Mouse (Mus musculus): ENCODE measurements around the gene Cyp2d22. TPM values are rescaled to one million over a fixed set of nuclear protein-coding genes. Genes with fewer than 3 reads are reported as not detected.
A peak's percentile ranks its signal among the peaks of the same experiment; 100 is the strongest.
"Not testable (repeated sequence)": the region's sequence is repeated elsewhere in the genome, so short reads cannot be mapped to it uniquely, and the experiment has no call there.

Cyp2d22 gene
- polyA plus RNA-seq, 1 experiment, result 0.13 TPM

GRCm38 (mm10) chr15:82402741-82403140, 22.7 kb upstream of the Cyp2d22 start:
- H3K36me3 ChIP-seq (replicated peaks; ENCODE audit: low read length), result no peaks in the 10 kb centered on the region
- no peaks in the 10 kb centered on the region for H3K4me1 ChIP-seq
- no peak overlapping the region for H3K4me3 ChIP-seq (replicated peaks)
- H3K9me3 ChIP-seq, result no peaks in the 10 kb centered on the region
- no peak for TF ChIP-seq GATA1 (IDR thresholded peaks at IDR 0.05; ENCODE audit: borderline replicate concordance, low read length)
- no peak for TF ChIP-seq FLI1 (IDR thresholded peaks at IDR 0.05; ENCODE audit: low read length)
- peaks cover 11% of the 10 kb centered on the region for H3K27me3 ChIP-seq (replicated peaks)

- TF ChIP-seq GATA1 (IDR thresholded peaks at IDR 0.05; ENCODE audit: borderline replicate concordance, low read length), result no peak
- TF ChIP-seq FLI1 (IDR thresholded peaks at IDR 0.05; ENCODE audit: low read length), result no peak
- H3K9me3 ChIP-seq, result no peaks in the 10 kb centered on the region
- peaks cover 6% of the 10 kb centered on the region for H3K27me3 ChIP-seq (replicated peaks)
- H3K4me1 ChIP-seq, result no peaks in the 10 kb centered on the region
- no peaks in the 10 kb centered on the region for H3K36me3 ChIP-seq (replicated peaks; ENCODE audit: low read length)
- no peak overlapping the region for H3K4me3 ChIP-seq (replicated peaks)
Observed at GRCm38 (mm10) chr15:82402106-82402505, 22.0 kb upstream of the Cyp2d22 start.

- no peaks in the 10 kb centered on the region for H3K9me3 ChIP-seq
- no peaks in the 10 kb centered on the region for H3K4me1 ChIP-seq
- no peaks in the 10 kb centered on the region for H3K36me3 ChIP-seq (replicated peaks; ENCODE audit: low read length)
- H3K27me3 ChIP-seq (replicated peaks), result peaks cover 5% of the 10 kb centered on the region
- no peak overlapping the region for H3K4me3 ChIP-seq (replicated peaks)
- no peak for TF ChIP-seq FLI1 (IDR thresholded peaks at IDR 0.05; ENCODE audit: low read length)
- TF ChIP-seq GATA1 (IDR thresholded peaks at IDR 0.05; ENCODE audit: borderline replicate concordance, low read length), result no peak
Observed at GRCm38 (mm10) chr15:82401516-82401915, 21.5 kb upstream of the Cyp2d22 start.

GRCm38 (mm10) chr15:82395955-82396354, 15.9 kb upstream of the Cyp2d22 start:
- H3K4me3 ChIP-seq (replicated peaks); H3K27me3 ChIP-seq (replicated peaks); H3K9me3 ChIP-seq; H3K36me3 ChIP-seq (replicated peaks; ENCODE audit: low read length); H3K4me1 ChIP-seq: not testable (repeated sequence)

- not testable (repeated sequence) for H3K4me1 ChIP-seq; H3K9me3 ChIP-seq; H3K4me3 ChIP-seq (replicated peaks); H3K27me3 ChIP-seq (replicated peaks); H3K36me3 ChIP-seq (replicated peaks; ENCODE audit: low read length)
Observed at GRCm38 (mm10) chr15:82393922-82394321, 13.9 kb upstream of the Cyp2d22 start, which contains the start of gene Cyp2d11. Gene Cyp2d11 (minus strand): TSS chr15:82394022.

- H3K4me1 ChIP-seq; H3K36me3 ChIP-seq (replicated peaks; ENCODE audit: low read length); H3K4me3 ChIP-seq (replicated peaks); H3K9me3 ChIP-seq: not testable (repeated sequence)
- peaks cover 15% of the 10 kb centered on the region for H3K27me3 ChIP-seq (replicated peaks)
Observed at GRCm38 (mm10) chr15:82389916-82390315, 9.9 kb upstream of the Cyp2d22 start.

GRCm38 (mm10) chr15:82385729-82386128, 5.7 kb upstream of the Cyp2d22 start:
- no peak overlapping the region for H3K4me3 ChIP-seq (replicated peaks)
- TF ChIP-seq GATA1 (IDR thresholded peaks at IDR 0.05; ENCODE audit: borderline replicate concordance, low read length) (no peak), FLI1 (IDR thresholded peaks at IDR 0.05; ENCODE audit: low read length) (no peak)
- peaks cover 26% of the 10 kb centered on the region for H3K27me3 ChIP-seq (replicated peaks)
- H3K36me3 ChIP-seq (replicated peaks; ENCODE audit: low read length), result no peaks in the 10 kb centered on the region
- peaks cover 3% of the 10 kb centered on the region; the same call in 1 of the 2 replicates for H3K4me1 ChIP-seq
- H3K9me3 ChIP-seq, result no peaks in the 10 kb centered on the region

- Histone ChIP-seq H3K36me3 (replicated peaks; ENCODE audit: low read length) (no peaks in the 10 kb centered on the region), H3K9me3 (0 out of 2 replicates have a peak, but pooled peaks cover 3% of the 10 kb centered on the region), H3K4me3 (replicated peaks) (no peak overlapping the region), H3K27me3 (replicated peaks) (peaks cover 47% of the 10 kb centered on the region), H3K4me1 (peaks cover 14% of the 10 kb centered on the region)
- TF ChIP-seq FLI1 (IDR thresholded peaks at IDR 0.05; ENCODE audit: low read length) (no peak), GATA1 (IDR thresholded peaks at IDR 0.05; ENCODE audit: borderline replicate concordance, low read length) (no peak)
Observed at GRCm38 (mm10) chr15:82382441-82382840, 2.4 kb upstream of the Cyp2d22 start.

GRCm38 (mm10) chr15:82380714-82381062, 628 bp upstream of the Cyp2d22 start:
- TF ChIP-seq GATA1 (IDR thresholded peaks at IDR 0.05; ENCODE audit: borderline replicate concordance, low read length) (no peak), FLI1 (IDR thresholded peaks at IDR 0.05; ENCODE audit: low read length) (no peak)
- peak overlapping the region; percentile 83 for H3K4me3 ChIP-seq (replicated peaks)
- peaks cover 52% of the 10 kb centered on the region for H3K27me3 ChIP-seq (replicated peaks)
- peaks cover 14% of the 10 kb centered on the region for H3K4me1 ChIP-seq
- H3K36me3 ChIP-seq (replicated peaks; ENCODE audit: low read length), result no peaks in the 10 kb centered on the region
- H3K9me3 ChIP-seq, result 0 out of 2 replicates have a peak, but pooled peaks cover 3% of the 10 kb centered on the region

GRCm38 (mm10) chr15:82379511-82379870, 569 bp downstream of the Cyp2d22 start:
- Histone ChIP-seq H3K4me3 (replicated peaks) (no peak overlapping the region), H3K9me3 (0 out of 2 replicates have a peak, but pooled peaks cover 3% of the 10 kb centered on the region), H3K4me1 (peaks cover 14% of the 10 kb centered on the region), H3K36me3 (replicated peaks; ENCODE audit: low read length) (no peaks in the 10 kb centered on the region), H3K27me3 (replicated peaks) (peaks cover 54% of the 10 kb centered on the region)
- TF ChIP-seq FLI1 (IDR thresholded peaks at IDR 0.05; ENCODE audit: low read length) (no peak), GATA1 (IDR thresholded peaks at IDR 0.05; ENCODE audit: borderline replicate concordance, low read length) (no peak)

Measured in megakaryocyte, embryonic 14.5 days (primary cell).